Mouse (Mus musculus) fat pad, adult 2 months (tissue): ENCODE data around the gene Mdfic.
A peak's percentile ranks its signal among the peaks of the same experiment; 100 is the strongest.
"Not testable (repeated sequence)": the region's sequence is repeated elsewhere in the genome, so short reads cannot be mapped to it uniquely, and the experiment has no call there.

Source experiments
- DNase-seq: peaks from one replicate; pipeline ENCODE4 v3.0.0-alpha.2; 2011; ENCODE audit warnings: low read depth, low spot score; ENCODE audit errors: extremely low read depth

Mdfic gene

GRCm38 (mm10) chr6:15720461-15720817 is at the start of gene Mdfic:
Gene Mdfic (plus strand): TSS chr6:15720661.
- no peak for DNase-seq

- no peak for DNase-seq
Observed at GRCm38 (mm10) chr6:15671364-15671763, 49.1 kb upstream of the Mdfic start.

- DNase-seq = no peak
Observed at GRCm38 (mm10) chr6:15710080-15710479, 10.4 kb upstream of the Mdfic start.

- no peak for DNase-seq
Observed at GRCm38 (mm10) chr6:15710706-15711105, 9.8 kb upstream of the Mdfic start.

GRCm38 (mm10) chr6:15712860-15713385 is 7.5 kb upstream of the Mdfic start:
- DNase-seq = no peak

- not testable (repeated sequence) for DNase-seq
Observed at GRCm38 (mm10) chr6:15714036-15714435, 6.4 kb upstream of the Mdfic start.

GRCm38 (mm10) chr6:15714996-15715844 is 5.2 kb upstream of the Mdfic start:
- no peak for DNase-seq

- peak; percentile 40 for DNase-seq
Observed at GRCm38 (mm10) chr6:15719919-15720318, 542 bp upstream of the Mdfic start.

GRCm38 (mm10) chr6:15720818-15721715 is 606 bp downstream of the Mdfic start:
- no peak for DNase-seq

- no peak for DNase-seq
Observed at GRCm38 (mm10) chr6:15721716-15722031, 1.2 kb downstream of the Mdfic start.

- not testable (repeated sequence) for DNase-seq
Observed at GRCm38 (mm10) chr6:15722631-15723030, 2.2 kb downstream of the Mdfic start.

- no peak for DNase-seq
Observed at GRCm38 (mm10) chr6:15724304-15724703, 3.8 kb downstream of the Mdfic start.

GRCm38 (mm10) chr6:15726422-15726821 is 6.0 kb downstream of the Mdfic start:
- DNase-seq = no peak

GRCm38 (mm10) chr6:15727681-15728410 is 7.4 kb downstream of the Mdfic start:
- DNase-seq = no peak

- DNase-seq = no peak
Observed at GRCm38 (mm10) chr6:15728844-15729577, 8.6 kb downstream of the Mdfic start.

- no peak for DNase-seq
Observed at GRCm38 (mm10) chr6:15730258-15730657, 9.8 kb downstream of the Mdfic start.

- no peak for DNase-seq
Observed at GRCm38 (mm10) chr6:15730666-15731065, 10.2 kb downstream of the Mdfic start.

- DNase-seq = no peak
Observed at GRCm38 (mm10) chr6:15731452-15731851, 11.0 kb downstream of the Mdfic start.

- no peak for DNase-seq
Observed at GRCm38 (mm10) chr6:15737312-15737911, 17.0 kb downstream of the Mdfic start.

GRCm38 (mm10) chr6:15738331-15738943 is 18.0 kb downstream of the Mdfic start:
- no peak for DNase-seq
